Mouse (Mus musculus): ENCODE data around the gene Lonrf2.

Gene Lonrf2

DNA sequence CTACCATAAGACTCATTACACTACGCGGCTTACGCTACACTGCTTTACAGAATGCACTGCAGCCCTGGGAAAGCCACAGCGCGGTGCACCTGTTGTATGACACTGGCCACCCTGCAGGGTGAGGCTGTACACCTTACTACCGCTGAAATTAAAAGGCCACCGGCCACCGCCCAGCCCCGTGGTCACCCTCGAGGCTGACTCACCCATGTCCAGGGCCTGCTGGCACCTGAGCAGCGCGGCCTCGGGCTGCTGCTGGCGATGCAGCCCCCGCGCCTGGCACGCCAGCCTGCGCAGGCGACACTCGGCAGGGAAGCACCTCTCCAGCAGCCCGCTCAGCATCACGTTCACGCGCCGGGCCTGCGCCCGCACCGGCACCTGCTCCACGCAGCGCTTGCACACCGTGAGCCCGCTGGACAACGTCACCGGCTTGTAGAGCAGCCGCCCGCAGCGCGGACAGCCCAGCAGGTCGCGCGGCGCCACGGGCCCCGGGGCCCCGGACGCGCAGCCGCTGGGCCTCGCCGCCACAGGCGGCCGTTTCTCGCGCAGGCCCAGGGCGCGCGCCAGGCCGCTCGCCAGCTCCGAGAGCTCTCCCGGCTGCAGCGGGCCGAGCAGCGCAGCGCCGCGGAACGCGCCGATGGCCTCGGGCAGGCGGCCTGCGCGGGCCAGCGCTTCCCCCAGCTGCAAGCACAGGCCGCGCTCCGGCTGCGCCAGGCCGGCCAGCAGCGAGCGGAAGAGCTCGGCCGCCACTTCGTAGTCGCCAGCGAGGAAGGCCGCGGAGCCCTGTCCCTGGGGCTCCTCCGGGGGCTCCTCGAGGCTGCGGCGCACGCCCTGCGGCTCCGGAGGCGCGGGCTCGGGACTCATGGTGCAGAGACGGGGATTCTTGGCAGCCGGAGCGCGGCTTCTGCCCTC is 689 bp downstream of the Lonrf2 start:
- DNase-seq (ENCODE audit: low spot score): no peak

DNA sequence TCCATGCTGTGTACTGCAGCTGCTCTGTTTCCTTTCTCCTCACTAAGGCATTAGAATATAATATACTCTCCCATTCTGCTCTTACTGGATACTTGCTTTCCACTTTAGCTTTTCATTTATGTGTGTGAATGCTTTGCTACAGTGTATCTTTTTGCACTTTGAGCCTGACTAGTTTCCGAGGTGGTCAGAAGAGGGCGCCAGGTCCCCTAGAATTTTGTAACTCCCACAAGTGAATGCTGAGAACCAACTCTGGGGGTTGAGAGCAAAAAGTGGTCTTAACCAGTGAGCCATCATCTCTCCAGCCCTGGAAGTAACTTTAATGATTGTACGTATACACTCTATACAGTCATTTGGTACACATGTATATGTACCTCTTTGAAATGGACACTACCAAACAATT is 1.6 kb downstream of the Lonrf2 start:
- no peak for DNase-seq (ENCODE audit: low spot score)

DNA sequence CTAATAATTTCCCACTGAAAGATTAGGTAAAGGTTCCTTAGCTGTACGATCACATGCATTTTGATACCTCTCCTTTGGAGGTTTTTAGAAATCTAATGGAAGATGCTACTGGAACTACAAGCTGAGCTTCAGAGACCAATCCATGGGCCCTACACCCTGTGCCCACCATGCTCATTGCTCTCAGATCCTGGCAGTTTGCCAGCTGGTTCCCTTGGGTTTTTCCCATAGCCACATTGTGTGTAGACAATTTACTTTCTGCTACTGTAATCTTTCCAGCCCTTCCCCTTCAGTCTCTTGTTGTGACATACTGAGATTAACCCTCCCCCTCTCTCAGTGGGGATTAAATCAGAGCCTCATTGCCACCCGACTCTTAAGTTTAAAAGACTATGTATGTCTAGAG is 11.6 kb downstream of the Lonrf2 start:
- no peak for DNase-seq (ENCODE audit: low spot score)

DNA sequence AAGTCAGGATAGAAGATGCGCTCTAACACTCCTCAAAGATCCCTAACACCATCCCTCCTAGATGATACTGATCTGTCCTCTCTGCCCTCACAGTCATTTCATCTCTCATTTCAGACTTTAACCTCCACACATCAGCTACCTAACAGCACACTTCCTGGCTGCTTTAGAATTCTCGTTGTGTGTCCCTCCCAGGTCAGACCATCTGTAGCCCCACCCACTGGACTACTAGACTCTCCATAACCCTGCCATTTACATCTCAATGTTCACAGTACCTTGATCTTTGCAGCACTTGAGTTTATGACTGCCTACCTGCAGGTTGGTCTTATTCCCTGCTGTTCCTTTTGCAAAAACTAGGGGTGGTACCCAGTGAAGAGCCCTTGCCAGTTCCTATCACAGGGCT is 12.7 kb downstream of the Lonrf2 start:
- DNase-seq (ENCODE audit: low spot score): no peak

DNA sequence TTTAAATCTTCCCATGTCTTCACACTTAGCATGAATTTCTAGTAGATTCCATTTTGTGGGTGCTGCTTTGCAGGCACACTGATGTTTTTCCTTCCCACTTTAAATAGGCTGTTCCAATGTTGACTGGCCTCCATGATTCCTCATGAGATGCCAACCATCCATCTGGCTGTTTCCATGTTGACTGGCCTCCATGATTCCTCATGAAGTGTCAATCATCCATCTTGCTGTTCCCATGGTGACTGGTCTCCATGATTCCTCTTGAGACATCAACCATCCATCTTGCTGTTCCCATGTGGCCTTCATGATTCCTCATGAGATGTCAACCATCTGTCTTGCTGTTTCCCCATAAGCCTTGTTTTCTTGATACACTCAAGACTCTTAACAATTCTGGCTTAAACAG is 16.8 kb downstream of the Lonrf2 start:
- DNase-seq (ENCODE audit: low spot score): no peak

DNA sequence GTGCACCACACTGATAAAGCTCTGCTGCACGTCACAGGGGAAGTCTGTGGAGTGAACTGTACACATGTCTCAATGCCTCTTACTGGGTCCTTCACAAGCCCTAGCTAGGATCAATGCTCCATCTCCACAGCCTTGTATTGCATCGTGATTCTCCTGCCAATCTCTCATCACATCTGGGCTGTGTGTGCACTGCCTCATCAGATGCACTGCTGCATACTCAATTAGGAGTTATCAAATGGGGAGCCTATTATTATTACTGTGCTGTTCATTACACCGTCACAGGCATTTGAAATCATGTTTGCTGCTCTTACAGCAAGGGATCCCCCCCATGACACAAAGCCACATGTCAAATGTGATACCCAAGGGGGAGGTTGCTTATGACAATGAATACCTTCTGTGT is 18.8 kb downstream of the Lonrf2 start:
- no peak for DNase-seq (ENCODE audit: low spot score)

DNA sequence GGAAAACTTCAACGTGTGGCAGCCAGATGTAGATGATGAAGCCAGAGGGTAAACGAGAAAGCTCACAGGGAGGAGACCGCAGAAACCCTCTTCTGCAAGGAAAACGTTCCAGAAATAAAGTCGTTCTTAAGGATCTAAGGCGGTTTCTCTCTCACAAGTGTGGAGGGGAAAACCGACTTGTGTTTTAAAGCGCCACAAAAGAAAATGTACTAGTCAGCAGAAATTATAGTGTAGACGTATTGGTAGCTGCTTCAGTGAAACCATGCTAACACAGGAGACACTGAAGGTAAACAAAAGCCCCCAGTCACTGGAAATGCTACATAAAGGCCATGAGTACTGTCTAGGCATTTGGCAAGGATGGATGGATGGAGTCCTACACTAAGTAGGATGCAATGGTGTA is 19.2 kb downstream of the Lonrf2 start:
- no peak for DNase-seq (ENCODE audit: low spot score)

DNA sequence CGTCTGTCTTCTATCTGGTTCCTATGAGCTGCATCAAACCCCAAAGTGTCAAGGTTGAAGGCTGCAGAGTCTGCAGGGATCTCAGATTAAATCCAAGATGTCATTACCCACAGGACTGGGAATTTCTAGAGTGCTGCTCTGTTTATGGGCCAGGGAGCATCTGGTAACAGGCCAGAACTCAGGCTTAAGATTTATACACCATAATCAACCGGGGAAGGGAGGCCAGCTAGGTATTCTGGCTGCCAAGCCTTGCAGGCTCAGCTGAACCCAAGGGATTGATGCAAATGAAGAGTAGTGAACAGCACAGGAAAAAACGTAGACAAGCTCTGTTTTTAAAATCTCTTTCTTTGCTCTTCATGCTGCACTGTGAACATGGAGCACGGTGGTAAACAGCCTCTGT is 20.2 kb downstream of the Lonrf2 start:
- DNase-seq (ENCODE audit: low spot score): no peak

DNA sequence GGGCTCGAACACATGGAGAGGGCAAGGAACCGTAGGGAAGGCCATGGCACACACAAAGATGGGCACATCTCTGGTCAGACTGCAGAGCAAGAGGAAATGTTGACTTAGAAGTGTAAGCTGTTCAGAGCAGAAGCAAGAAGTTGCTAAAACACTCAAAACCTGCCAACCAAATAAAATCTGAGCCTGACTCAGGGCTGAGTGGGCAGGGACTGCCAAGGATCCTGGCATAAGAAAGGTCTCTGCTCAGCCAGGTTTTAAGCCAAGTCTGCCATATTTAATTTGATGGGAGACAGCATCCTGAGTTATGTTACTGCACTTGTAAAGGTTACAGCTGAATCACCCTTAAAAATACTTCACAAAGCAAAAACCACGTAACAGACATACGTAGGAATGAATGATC is 29.4 kb downstream of the Lonrf2 start:
- no peak for DNase-seq (ENCODE audit: low spot score)

DNA sequence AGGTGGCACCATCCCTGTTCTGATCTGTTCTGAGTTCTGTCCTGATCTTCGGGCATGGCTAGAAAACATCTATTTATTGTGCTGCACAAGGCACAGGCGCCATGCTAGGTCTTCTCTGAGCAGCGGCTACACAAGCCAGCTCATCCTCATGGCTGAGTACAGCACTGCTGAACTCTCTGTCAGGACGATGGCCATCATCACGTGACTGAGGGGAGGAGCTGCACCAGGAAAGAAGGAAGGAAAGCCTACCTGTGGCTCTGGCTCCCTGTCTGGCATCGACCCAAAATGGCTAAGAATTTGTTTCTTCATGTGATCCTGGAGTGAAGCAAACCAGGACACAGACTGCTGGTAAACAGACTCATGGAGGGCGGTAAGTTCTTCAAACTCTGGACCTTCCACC is 36.1 kb downstream of the Lonrf2 start:
- DNase-seq (ENCODE audit: low spot score): no peak

DNA sequence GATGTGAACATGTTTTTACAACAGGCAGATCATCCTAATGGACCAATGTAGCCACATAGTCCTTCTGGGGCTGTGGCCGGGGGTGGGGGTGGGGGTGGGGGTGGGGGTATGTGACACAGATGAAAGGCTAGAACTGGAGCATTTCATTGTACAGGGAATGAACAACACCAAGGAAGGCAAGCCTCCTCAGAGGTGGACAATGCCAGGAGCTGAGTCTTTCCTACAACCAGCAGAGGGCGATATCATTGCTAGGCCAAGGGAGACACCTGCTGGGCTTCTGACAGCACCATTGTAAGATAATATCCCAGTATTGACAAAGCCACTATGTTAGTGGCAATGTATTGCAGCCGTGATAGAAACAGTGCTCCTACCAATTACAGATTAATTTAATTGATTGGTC is 37.2 kb downstream of the Lonrf2 start:
- no peak for DNase-seq (ENCODE audit: low spot score)

DNA sequence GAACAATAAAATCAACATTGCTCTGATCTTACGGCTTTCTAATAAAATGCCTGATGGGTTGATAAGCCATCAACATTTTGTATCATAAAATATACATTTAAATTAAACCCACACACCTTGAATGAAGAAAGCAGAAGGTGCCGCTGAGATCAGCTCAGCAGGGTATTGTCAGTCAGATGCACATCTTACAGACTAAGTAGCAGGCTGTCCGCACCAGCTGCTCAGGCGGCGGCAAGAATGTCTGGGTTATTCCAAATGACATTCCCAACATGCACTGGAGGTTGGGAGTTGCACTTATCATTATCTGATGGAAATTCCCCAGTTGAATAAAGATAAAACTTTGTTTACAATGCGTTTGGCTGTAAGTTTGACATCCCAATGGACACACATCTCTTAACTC is 39.6 kb downstream of the Lonrf2 start:
- DNase-seq (ENCODE audit: low spot score): no peak

DNA sequence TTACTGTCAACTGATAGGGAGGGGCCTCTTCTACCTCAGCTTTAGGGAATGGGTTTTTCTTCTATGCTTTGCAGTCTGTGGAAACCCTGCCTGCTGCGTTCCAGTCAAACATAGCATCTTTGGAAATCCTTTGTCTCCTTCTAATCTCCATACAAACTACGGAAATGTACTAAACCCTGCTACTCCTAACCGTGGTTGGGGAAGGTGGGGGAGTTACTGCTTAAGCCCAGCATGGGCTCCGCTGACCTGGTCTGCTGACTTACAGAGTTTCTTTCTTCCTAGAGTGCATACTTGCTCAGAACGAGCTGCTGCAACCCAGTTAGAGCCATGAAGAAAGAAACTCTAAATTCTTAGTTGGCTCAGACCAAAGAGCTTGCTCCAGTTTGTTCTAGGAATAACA is 41.0 kb downstream of the Lonrf2 start:
- no peak for DNase-seq (ENCODE audit: low spot score)

DNA sequence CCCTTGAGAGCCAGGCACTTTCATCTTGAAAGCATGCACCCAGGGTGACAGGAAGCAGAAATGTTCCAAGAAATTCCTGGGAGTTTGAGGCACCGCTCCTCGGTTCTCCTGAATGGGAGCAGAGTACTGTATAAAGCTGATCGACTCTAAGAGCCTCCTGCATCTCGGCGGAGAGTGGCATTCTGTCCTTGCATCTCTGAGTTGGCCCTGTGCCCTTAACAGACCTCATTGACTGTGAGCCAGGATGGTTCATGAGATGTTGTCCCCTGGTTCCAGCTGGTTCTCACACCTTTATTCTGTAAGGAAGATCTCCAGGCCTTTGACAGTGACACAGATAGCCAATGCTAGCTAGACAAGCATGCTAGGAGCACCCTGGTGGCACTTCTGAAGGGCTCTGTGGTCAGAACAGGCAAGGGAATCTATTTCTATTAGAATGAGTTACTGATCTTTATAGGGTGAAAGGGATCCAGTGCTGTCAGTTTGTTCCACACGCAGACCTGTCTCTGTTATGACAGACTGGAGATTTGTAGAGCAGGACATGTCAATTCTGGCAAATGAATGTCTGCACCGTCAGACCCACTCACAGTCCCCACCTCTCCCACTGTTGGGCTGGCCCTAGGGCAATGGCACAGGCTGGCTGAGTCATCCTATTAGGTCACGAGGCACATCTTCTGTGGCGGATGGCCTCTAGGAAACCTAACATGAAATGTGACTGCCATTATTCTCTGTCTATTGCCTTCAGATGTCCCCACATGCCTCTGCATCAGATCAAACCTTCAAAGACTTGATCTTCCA is 45.3 kb downstream of the Lonrf2 start:
- DNase-seq (ENCODE audit: low spot score): no peak

DNA sequence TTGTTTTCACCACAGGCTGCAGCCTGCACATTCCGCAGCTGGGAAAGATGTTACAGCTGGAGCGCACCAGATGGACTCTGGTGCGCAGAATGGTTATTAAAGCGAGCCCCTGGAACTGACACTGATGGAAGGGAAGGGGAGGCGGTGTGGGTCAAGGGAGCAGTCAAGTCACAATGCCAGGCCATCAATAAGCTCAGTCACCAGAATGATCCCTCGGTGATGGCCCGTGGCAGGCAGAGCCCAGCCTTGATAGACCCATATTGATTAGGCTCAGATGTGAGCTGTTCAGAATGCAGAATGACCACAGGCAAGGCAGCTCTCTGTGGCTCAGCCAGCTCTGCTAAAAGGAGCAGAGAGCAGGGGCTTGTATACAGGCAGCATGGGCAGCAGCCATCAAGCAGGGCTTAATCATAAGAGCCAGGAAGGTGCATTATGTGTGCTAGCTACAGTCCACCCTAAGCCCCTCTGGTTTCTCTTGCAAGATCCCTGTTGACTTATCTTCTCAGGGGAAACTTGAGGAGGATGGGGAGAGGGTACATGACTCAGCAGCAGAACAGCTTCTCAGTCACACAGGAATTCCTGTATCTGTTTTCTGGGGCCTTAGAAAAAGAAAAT is 46.4 kb downstream of the Lonrf2 start:
- peak; percentile 9 for DNase-seq (ENCODE audit: low spot score)

DNA sequence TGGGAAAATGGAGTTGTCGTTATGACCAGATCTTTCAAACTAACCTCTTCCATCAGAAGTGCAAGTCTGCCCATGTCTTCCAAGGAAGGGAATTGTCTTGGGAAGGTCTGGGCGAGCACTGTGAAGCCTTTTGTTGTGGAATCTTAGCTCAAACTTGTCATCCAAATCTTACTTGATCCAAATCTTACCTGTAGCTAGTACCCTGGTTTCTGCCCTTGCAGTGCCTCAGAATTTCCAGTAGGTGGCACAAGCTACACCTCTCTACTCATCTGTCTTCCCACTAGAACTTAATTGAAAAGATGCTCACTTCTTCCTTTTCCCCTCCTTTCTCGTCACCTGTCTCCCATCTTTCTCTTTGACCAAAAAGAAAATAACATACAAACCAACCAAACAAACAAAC is 47.6 kb downstream of the Lonrf2 start:
- no peak for DNase-seq (ENCODE audit: low spot score)

DNA sequence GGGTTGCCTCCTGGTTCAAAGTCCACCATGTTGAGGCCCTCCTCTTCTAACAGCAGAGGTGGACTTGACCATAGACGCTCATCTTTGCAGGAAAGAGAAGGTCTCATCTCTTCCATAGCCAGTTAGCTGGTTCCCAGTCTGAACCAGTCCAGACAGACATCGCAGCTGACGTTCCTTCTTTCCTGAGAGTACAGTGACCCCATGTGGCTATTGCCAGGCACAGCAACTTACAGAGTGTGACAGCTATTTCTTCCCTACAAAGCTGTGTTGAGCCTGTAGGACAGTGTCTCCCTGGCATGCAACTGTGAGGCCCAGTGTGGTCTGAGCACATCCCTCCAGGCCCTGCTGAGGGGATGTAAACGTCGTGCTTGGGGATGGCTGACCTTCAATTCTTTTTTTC is 49.1 kb downstream of the Lonrf2 start:
- DNase-seq (ENCODE audit: low spot score): peak; percentile 7

DNA sequence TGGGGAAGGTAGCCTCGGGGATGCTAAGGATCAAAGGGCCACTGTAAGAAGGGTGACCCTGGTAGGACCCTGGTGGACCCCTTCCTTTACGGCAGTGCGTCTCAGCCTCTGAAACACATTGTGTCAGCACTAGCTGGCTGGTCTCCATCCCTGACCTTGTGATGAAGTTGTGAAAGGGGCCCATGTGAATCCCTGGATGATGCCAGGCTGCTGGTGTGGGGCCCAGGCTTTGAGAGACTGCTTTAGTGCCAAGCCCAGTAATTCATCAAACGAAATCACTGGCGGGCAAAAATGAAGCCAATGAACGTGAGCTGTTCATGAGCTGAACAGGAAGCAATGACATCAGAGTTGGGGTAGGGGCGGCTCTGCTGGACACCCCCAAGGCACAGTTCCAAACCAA is 50.2 kb downstream of the Lonrf2 start:
- no peak for DNase-seq (ENCODE audit: low spot score)

DNA sequence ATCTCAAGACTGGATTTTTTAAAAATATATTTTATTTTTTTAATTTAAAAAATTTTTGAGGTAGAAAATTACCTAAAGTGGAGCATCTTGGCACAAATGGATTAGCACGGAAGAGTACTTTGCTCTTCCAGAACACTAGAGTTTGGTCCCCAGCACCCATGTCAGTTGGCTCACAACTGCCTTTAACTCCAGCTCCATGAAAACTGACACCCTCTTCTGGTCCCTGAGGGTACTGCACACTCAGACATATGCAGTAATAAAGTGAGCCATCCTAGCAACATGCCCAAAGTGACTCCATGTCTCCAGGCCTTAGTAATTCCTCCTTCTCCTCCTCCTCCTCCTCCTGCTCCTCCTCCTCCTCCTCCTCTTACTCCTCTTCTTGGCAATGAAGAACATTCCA is 58.2 kb downstream of the Lonrf2 start:
- no peak for DNase-seq (ENCODE audit: low spot score)

DNA sequence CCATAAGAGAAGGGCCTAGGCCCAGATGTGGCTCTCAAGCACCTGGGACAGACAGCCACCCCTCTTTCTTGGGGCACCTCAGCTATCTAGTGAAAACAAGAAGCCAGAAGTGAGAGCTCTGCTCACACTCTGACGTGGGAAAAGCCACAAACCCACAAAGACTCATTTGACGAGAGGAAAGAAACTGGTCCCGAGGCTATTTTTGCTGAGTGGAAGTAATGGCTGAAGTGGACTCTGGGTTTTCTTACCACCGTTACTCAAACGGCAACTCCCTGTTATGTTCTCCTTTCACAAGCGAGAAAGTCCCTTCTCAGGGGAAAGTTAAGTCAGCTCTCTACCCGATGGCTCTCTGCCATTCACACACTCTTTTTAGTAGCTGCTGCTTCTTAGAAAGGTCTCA is 59.0 kb downstream of the Lonrf2 start:
- DNase-seq (ENCODE audit: low spot score): no peak

DNA sequence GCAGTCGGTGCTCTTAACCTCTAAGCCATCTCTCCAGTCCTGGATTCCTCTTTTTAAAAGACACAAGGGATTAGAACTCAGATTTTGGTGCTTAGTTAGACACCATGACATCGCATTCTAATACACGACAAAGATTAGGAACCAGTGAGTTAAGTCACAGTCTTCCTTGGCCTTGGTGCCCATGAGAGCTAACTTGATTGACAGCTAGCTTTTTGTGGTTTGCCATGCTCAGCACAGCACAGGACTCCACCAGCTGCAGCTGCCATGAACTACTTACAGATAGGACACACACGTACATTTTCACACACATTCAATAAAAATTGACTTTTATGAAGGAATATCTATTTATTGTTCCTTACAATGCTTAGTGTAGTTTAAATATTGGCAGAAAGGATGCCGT is 60.8 kb downstream of the Lonrf2 start:
- DNase-seq (ENCODE audit: low spot score): no peak

DNA sequence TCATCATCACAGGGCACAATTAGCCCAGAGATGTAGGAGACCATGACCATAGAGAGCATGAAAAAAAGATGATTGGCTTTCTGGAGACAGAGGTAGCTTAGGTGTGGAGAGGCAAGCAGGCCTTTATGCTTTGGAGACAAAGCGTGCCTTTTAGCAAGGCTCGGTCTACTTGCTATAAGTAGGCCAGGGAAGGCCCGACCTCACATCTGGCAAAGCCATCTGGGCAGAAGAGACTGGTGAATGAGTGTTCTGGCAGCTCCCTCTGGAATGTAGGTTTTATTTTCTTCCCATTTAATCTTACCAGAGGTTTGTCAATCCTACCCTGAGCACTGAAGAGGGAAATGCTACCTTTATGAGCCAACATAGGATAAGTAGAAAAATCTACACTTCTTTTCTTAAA is 65.8 kb downstream of the Lonrf2 start:
- no peak for DNase-seq (ENCODE audit: low spot score)

DNA sequence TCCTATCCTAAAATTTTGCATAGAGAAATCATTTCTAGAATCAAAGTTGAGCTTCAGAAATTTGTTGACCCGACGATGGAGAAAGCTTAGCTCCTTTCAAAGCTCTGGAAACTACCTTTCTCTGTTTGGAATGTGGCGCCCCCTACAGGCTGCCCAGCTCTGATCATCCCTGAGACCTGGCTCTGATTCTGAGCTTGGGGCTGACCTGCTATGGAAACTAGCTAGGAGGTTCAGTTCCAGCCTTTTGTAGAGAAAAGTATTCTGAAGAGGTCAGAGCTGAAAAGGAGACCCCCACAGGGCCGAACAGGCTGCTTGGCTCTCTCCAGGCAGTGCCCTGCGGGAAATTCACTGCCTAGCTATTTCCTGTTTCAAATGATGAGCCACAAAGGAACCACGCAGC is 66.6 kb downstream of the Lonrf2 start:
- no peak for DNase-seq (ENCODE audit: low spot score)
